Mouse (Mus musculus) midbrain, embryonic 13.5 days (tissue): ENCODE measurements at regions not wholly inside any gene's neighbourhood (a gene's known extent, or its start where the extent isn't known, plus 50 kb on each side); places are given as distances from the start of the nearest gene placed in this dataset.

Experiments
- ATAC-seq: fragments of 200-750 bp; cut with Nextera tagmentation; 2 replicates; pipeline ENCODE4 v1.8.0; 2017; ENCODE audit warnings: mild to moderate bottlenecking, moderate TSS enrichment, moderate library complexity
- H3K27ac ChIP-seq: fragments of 300-500 bp; sonication (generic); 2 replicates; pipeline ENCODE4 v1.5.1; 2015; ENCODE audit warnings: inconsistent platforms, mild to moderate bottlenecking, moderate library complexity
- H3K27me3 ChIP-seq: fragments of 300-500 bp; sonication (generic); 2 replicates; pipeline ENCODE4 v1.6.1; 2015; ENCODE audit warnings: mild to moderate bottlenecking, inconsistent platforms
- H3K36me3 ChIP-seq: fragments of 300-500 bp; sonication (generic); 2 replicates; pipeline ENCODE4 v1.6.1; 2015; ENCODE audit warnings: mild to moderate bottlenecking, inconsistent platforms
- H3K4me1 ChIP-seq: fragments of 300-500 bp; sonication (generic); replicated peaks from 2 replicates; pipeline ENCODE4 v1.6.1; 2015; ENCODE audit warnings: inconsistent platforms
- H3K4me2 ChIP-seq: fragments of 300-500 bp; sonication (generic); replicated peaks from 2 replicates; pipeline ENCODE4 v1.6.1; 2015; ENCODE audit warnings: moderate library complexity, mild to moderate bottlenecking, inconsistent platforms
- H3K4me3 ChIP-seq: fragments of 300-500 bp; sonication (generic); replicated peaks from 2 replicates; pipeline ENCODE4 v1.5.1; 2015; ENCODE audit warnings: mild to moderate bottlenecking, inconsistent platforms
- H3K9ac ChIP-seq: fragments of 300-500 bp; sonication (generic); replicated peaks from 2 replicates; pipeline ENCODE4 v1.6.1; 2015; ENCODE audit warnings: mild to moderate bottlenecking, inconsistent platforms
- H3K9me3 ChIP-seq: fragments of 300-500 bp; sonication (generic); 2 replicates; pipeline ENCODE4 v1.6.1; 2016; ENCODE audit warnings: mild to moderate bottlenecking, inconsistent platforms
- WGBS: fragments of 180-500 bp; shearing (Covaris S2); methylation state at CpG from one replicate; pipeline ENCODE4 v1.1.7; 2015; 5-methylcytosine and 5-hydroxymethylcytosine counted together

DNA sequence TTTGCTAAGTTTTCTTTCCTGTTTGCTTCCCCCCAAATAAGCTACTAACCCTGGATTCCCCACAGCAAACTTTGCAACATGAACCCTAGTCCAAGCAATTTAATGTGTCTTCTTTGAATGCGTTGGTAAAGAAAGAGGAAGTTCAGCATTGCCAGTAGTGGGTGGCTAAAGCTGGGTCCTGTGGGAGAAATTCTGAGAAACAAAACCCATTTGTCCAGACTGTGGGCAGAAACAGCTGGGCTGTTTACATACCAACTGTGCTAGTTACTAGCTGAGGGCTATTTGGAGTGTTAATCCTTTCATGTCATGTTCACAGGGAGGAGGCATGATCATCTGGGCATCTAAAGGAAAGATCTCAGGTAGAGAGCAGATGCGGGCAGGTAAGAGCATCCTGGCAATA, 51.8 kb upstream of the 1190002N15Rik start:
- no peaks in the 10 kb centered on the region for H3K36me3 ChIP-seq
- H3K9me3 ChIP-seq, result no peaks in the 10 kb centered on the region
- H3K9ac ChIP-seq, result no peak overlapping the region
- peaks cover 4% of the 10 kb centered on the region; the same call in 1 of the 2 replicates for H3K4me1 ChIP-seq
- H3K4me2 ChIP-seq, result no peak overlapping the region
- H3K4me3 ChIP-seq, result no peak overlapping the region
- no peaks in the 10 kb centered on the region for H3K27me3 ChIP-seq
- WGBS, result 90% methylated on average over 2 of the region's 2 CpGs
- no peak for ATAC-seq
- no peak overlapping the region for H3K27ac ChIP-seq

DNA sequence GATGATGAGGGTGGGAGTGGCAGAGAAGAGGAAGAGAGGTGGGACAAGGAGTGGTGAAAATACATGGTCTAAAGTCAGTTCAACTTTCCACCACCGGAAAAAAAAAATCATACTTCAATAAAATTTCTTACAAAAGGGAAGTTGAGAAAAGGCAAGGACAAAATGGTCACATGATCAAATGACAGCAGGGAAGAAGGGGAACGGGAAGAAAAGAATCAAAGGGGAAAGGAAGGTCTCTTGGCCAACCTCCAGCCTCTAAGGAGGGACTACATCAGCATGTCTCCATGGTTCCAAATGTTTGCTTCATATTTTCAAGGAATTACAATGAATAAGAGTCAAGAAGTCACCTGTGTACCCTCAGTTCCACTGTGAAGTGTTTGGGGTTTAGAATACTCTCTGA, 64.7 kb upstream of the Slc9a9 start:
- Histone ChIP-seq H3K27ac (no peak overlapping the region), H3K9me3 (no peaks in the 10 kb centered on the region), H3K4me1 (peaks cover 4% of the 10 kb centered on the region), H3K27me3 (no peaks in the 10 kb centered on the region), H3K9ac (no peak overlapping the region), H3K4me3 (no peak overlapping the region), H3K4me2 (no peak overlapping the region), H3K36me3 (no peaks in the 10 kb centered on the region)
- ATAC-seq, result no peak
- 88% methylated on average over 2 of the region's 2 CpGs for WGBS

DNA sequence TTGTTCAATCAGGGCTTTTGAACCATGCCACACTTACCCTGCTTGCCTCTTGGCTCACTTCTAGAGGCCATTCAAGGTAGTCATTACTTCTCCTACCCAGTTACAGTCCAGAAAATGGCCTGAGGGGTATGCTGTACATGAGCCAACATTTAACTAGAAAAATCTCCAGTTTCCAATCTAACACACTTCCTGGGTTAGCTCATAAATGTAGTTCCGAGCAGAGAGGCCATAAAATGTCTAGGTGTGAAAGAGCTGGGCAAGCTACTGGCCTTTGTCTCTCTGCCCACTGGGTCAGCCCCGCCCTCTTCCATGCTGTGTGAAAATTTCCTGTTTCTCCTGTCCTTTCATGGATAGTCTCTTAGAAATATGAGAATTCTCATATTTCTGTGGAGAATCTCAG, 63.3 kb upstream of the Slc9a9 start:
- 75% methylated on average over 2 of the region's 2 CpGs for WGBS
- H3K4me2 ChIP-seq, result no peak overlapping the region
- H3K9ac ChIP-seq, result no peak overlapping the region
- no peaks in the 10 kb centered on the region for H3K9me3 ChIP-seq
- H3K27me3 ChIP-seq, result no peaks in the 10 kb centered on the region
- H3K4me1 ChIP-seq, result peaks cover 14% of the 10 kb centered on the region
- no peak for ATAC-seq
- H3K36me3 ChIP-seq, result no peaks in the 10 kb centered on the region
- no peak overlapping the region for H3K27ac ChIP-seq
- no peak overlapping the region for H3K4me3 ChIP-seq

DNA sequence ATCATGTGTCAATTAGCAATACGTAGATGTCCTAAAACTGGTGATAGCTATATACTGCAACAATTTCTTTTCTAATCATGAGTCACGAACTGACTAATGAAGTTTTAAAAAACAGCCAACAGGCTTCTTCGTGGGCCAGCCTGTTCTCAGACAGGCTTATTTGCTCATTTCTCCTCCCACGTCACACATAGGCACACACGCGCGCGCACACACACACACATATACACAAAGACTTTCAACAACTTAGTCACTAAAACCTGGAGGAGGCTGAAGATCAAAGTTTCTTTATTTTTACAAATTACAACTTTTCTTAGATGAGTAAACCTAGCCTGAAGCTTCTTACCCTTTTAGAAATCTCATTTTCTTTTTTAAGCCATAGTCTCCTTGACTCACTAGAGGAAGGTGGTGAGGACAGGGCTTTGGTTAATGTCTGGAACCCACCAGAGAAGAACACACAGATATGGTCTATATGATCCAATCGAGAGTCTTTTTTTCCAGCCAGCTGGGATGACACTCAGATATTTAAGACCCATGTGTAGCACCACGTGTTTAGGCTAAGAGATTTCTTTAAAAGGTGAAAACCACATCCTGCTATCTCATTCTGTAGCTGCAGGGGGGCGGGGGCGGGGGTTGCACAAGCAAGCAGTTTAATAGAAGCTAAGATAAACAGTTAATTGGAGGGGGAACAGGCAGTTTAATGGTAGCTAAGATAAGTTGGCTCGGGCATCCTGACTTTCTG, 62.5 kb upstream of the Slc9a9 start:
- no peak overlapping the region for H3K4me3 ChIP-seq
- H3K9ac ChIP-seq, result no peak overlapping the region
- H3K27me3 ChIP-seq, result no peaks in the 10 kb centered on the region
- H3K27ac ChIP-seq, result no peak overlapping the region
- WGBS, result 88% methylated on average over 13 of the region's 13 CpGs
- no peak for ATAC-seq
- no peaks in the 10 kb centered on the region for H3K9me3 ChIP-seq
- H3K4me1 ChIP-seq, result peaks cover 14% of the 10 kb centered on the region
- H3K4me2 ChIP-seq, result no peak overlapping the region
- H3K36me3 ChIP-seq, result no peaks in the 10 kb centered on the region

DNA sequence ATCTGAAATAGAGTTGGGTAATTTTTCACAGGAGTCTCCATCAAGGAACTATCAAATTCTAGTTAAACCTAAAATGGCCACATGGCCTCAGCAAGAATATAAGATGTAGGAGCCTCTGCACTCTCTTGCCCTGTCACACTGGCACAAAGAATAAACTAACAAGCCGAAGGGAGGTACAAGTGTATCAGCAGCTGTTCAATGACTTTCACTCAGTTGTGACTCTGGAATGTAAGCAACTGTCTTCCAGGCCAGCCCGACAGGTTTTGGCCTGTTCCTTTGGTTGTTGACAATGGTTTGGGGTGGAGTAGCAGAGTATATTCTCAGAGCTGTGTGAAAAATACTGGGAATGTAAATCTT, 62.0 kb upstream of the Slc9a9 start:
- H3K27ac ChIP-seq, result no peak overlapping the region
- no peaks in the 10 kb centered on the region for H3K27me3 ChIP-seq
- ATAC-seq, result no peak
- no peak overlapping the region for H3K4me3 ChIP-seq
- no peaks in the 10 kb centered on the region for H3K9me3 ChIP-seq
- no peak overlapping the region for H3K4me2 ChIP-seq
- WGBS, result 88% methylated on average over 2 of the region's 2 CpGs
- H3K9ac ChIP-seq, result no peak overlapping the region
- no peaks in the 10 kb centered on the region for H3K36me3 ChIP-seq
- peaks cover 14% of the 10 kb centered on the region for H3K4me1 ChIP-seq

DNA sequence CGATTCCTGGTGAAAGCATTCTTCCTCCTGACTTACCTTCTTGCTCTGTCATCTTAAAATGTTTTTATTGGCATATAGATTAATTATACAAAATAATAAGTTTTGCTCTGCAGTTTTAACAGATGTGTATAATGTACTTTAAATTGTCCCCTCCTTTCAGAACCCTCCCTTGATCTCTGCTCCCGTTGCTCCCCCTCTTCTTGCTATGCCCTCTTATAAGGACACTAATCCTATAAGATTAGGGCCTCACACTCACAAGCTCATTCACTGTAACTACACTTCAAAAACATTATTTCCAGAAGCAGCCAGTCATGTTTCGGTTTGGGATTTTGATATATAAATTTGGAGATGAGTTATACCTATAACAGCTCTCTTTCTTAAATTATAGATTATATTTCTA, 59.6 kb upstream of the Slc9a9 start:
- no peak overlapping the region for H3K27ac ChIP-seq
- no peaks in the 10 kb centered on the region for H3K9me3 ChIP-seq
- H3K4me1 ChIP-seq, result peaks cover 14% of the 10 kb centered on the region
- no peak overlapping the region for H3K9ac ChIP-seq
- WGBS, result 33% methylated on average over 3 of the region's 3 CpGs
- no peak overlapping the region for H3K4me2 ChIP-seq
- H3K36me3 ChIP-seq, result no peaks in the 10 kb centered on the region
- no peaks in the 10 kb centered on the region for H3K27me3 ChIP-seq
- 0 out of 2 replicates have a peak, but pooled peaks have one; percentile 34 for ATAC-seq
- H3K4me3 ChIP-seq, result no peak overlapping the region

DNA sequence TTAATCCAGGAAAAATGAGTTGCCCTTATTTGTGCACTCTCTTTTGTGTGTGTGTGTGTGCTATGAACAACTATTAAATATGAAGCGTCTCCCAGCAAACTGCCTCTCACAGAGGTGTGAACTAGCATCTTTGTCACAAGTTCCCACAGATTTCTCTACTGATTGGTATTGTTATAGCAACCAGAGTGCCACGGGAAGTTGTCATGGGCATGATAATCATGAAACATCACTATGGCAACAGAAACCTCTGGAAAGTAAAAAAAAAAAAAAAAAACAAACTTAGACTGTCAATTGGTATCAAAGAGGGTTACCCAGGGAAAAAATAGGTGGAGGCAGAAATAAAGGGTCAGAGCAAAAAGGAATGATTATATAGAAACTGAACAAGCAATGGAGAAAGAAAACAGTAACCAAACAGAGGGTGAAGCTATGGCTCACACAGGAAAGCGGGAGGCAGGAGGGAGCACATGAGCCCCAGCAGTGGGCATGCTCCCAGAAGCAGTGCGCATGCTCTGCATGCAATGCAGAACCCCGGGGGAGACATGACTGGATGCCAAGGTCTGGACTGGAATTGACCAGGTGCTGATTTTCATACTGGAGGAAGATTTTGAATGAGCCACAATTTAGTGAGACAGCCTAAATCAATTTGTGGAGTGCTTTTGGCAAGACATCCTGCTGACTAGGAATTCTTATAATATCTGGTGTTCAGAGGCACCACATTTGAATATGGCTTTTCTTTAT, 58.9 kb upstream of the Slc9a9 start:
- Histone ChIP-seq H3K27me3 (no peaks in the 10 kb centered on the region), H3K4me2 (no peak overlapping the region; the same call in 1 of the 2 replicates), H3K9me3 (no peaks in the 10 kb centered on the region), H3K27ac (peak overlapping the region; percentile 59), H3K4me3 (no peak overlapping the region), H3K9ac (no peak overlapping the region), H3K4me1 (peaks cover 14% of the 10 kb centered on the region), H3K36me3 (no peaks in the 10 kb centered on the region)
- peak; percentile 86 for ATAC-seq
- 18% methylated on average over 5 of the region's 5 CpGs for WGBS

DNA sequence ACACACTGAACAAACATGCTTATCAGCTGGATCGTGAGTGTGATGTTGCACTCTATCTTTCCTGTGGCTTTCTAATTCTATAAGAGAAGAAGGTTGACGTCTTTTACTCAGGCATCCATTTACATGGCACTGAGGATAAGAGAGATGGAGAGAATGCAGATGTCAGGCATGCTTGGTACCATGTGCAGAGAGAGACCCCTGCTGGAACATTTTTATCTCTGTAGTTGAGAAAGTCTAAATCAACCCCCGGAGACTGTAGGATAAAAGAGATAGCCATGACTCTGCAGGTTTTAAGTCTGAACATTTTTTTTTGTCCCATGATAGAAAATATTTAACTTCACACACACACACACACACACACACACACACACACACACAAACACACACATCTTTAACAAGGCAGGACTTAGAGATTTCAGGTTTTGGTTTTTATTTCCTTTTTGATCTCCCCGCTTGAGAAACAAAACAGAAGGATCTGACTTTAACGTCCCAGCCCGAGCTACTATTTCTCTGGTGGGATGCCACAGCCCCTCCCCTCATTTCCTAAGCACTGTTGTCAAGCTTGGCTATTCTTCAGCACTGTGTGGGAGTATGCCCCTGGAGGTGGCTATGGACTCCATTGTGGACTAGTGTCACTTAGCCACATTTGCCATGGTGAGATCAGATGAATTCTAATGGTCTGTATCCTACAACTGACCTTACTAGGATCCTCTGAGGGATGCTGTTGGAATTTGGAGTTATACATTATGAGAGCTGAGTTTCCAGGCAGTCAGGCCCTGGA, 55.6 kb upstream of the Slc9a9 start:
- Histone ChIP-seq H3K27ac (no peak overlapping the region), H3K36me3 (no peaks in the 10 kb centered on the region), H3K4me1 (peaks cover 14% of the 10 kb centered on the region), H3K4me3 (no peak overlapping the region), H3K9me3 (no peaks in the 10 kb centered on the region), H3K4me2 (no peak overlapping the region), H3K9ac (no peak overlapping the region), H3K27me3 (no peaks in the 10 kb centered on the region)
- 51% methylated on average over 6 of the region's 6 CpGs for WGBS
- peak; percentile 55 for ATAC-seq

DNA sequence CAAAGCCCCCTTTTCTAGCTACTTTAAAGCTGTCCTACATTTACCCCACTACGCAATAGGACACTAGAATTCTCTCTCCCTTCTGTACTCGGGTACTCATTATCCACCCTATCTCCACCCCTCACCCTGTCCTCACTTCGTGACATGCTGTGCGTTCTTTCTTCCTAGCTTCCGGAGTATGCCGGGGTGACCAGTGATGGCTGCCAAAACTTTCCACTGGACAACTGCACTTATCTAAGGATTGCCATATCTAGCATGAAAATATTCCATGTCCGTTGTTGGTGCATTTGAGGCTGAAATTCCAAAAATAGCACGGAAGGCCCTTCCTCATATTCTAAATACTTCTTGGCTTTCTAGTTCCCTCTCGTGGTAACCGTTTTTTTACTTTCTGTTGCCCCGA, 54.5 kb upstream of the Slc9a9 start:
- Histone ChIP-seq H3K4me3 (no peak overlapping the region), H3K4me1 (peaks cover 8% of the 10 kb centered on the region), H3K36me3 (no peaks in the 10 kb centered on the region), H3K9ac (no peak overlapping the region), H3K9me3 (no peaks in the 10 kb centered on the region), H3K27ac (no peak overlapping the region), H3K4me2 (no peak overlapping the region), H3K27me3 (no peaks in the 10 kb centered on the region)
- 91% methylated on average over 11 of the region's 11 CpGs for WGBS
- no peak for ATAC-seq

DNA sequence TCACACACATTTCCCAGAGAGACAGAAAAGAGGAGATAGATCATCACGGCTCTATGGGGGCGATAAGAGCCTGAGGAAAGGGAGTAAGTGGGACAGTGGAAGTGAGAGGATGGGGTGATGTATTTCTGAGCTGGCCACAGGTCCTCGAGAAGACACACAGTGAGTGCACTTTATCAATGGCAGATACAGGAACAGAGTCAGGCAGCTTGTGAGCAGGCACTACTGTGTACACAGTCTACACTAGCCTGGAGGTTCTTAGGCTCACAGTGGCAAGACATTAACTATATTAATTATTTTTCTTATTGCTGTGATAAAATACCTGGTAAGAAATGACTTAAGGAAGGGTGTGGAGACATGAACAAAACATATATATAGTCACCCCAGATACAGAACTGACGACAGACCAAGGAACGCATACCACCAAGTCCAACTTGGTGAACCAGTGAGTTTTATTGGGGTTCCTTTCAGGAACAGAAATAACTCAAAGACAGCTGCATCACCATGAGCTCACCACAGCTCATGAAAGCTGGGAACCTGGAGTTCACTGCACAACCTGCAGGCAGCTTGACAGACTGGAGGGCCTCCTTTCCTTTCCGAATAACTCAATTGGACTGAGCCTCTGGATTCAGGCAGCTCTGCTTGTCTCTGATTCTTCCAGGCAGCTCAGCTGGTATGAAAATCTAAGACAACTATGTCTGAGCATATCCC, 51.5 kb upstream of the Slc9a9 start:
- Histone ChIP-seq H3K9me3 (no peaks in the 10 kb centered on the region), H3K36me3 (no peaks in the 10 kb centered on the region), H3K4me2 (no peak overlapping the region), H3K9ac (no peak overlapping the region), H3K4me1 (no peaks in the 10 kb centered on the region), H3K27ac (no peak overlapping the region), H3K4me3 (no peak overlapping the region), H3K27me3 (no peaks in the 10 kb centered on the region)
- ATAC-seq, result no peak
- 89% methylated on average over 6 of the region's 6 CpGs for WGBS
